Mouse (Mus musculus) liver, embryonic 13.5 days (tissue): ENCODE measurements around the gene Lrrc20. TPM values are rescaled to one million over a fixed set of nuclear protein-coding genes. Genes with fewer than 3 reads are reported as not detected.

Experiments
- ATAC-seq: fragments of 200-750 bp; cut with Nextera tagmentation; 2 replicates; pipeline ENCODE4 v1.8.0; 2017; ENCODE audit warnings: low read depth, mild to moderate bottlenecking, moderate number of reproducible peaks, moderate library complexity
- DNase-seq: peaks from one replicate; pipeline ENCODE4 v3.0.0; 2022
- H3K27ac ChIP-seq: fragments of 300-500 bp; sonication (generic); 2 replicates; pipeline ENCODE4 v1.5.1; 2015; ENCODE audit warnings: moderate library complexity, mild to moderate bottlenecking, inconsistent platforms
- H3K27me3 ChIP-seq: fragments of 300-500 bp; sonication (generic); 2 replicates; pipeline ENCODE4 v1.6.1; 2015; ENCODE audit warnings: mild to moderate bottlenecking, inconsistent platforms
- H3K36me3 ChIP-seq: fragments of 300-500 bp; sonication (generic); 2 replicates; pipeline ENCODE4 v1.6.1; 2015; ENCODE audit warnings: mild to moderate bottlenecking, inconsistent platforms
- H3K4me1 ChIP-seq: fragments of 300-500 bp; sonication (generic); replicated peaks from 2 replicates; pipeline ENCODE4 v1.6.1; 2015; ENCODE audit warnings: inconsistent platforms
- H3K4me2 ChIP-seq: fragments of 300-500 bp; sonication (generic); 2 replicates; pipeline ENCODE4 v1.6.1; 2015; ENCODE audit warnings: inconsistent platforms, mild to moderate bottlenecking, moderate library complexity
- H3K4me3 ChIP-seq: fragments of 300-500 bp; sonication (generic); replicated peaks from 2 replicates; pipeline ENCODE4 v1.5.1; 2015; ENCODE audit warnings: mild to moderate bottlenecking, inconsistent platforms
- H3K9ac ChIP-seq: fragments of 300-500 bp; sonication (generic); 2 replicates; pipeline ENCODE4 v1.6.1; 2015; ENCODE audit warnings: mild to moderate bottlenecking, inconsistent platforms
- H3K9me3 ChIP-seq: fragments of 300-500 bp; sonication (generic); replicated peaks from 2 replicates; pipeline ENCODE4 v1.6.1; 2016; ENCODE audit warnings: inconsistent platforms
- WGBS: fragments of 180-500 bp; shearing (Covaris S2); methylation state at CpG from one replicate; pipeline ENCODE4 v1.1.7; 2015; ENCODE audit not compliant: insufficient replicate concordance; 5-methylcytosine and 5-hydroxymethylcytosine counted together
- polyA plus RNA-seq: library from polyadenylated mRNA; unstranded; fragments of >200 nt; fragmentation: Nextera tagmentation; extraction: Ambion mirVana; gene quantifications from 2 replicates; pipeline ENCODE4 v1.2.1, GENCODE M21; 2015

The Lrrc20 gene
- polyA plus RNA-seq, 1 experiment from 2014 or later, result 7.8 TPM

DNA sequence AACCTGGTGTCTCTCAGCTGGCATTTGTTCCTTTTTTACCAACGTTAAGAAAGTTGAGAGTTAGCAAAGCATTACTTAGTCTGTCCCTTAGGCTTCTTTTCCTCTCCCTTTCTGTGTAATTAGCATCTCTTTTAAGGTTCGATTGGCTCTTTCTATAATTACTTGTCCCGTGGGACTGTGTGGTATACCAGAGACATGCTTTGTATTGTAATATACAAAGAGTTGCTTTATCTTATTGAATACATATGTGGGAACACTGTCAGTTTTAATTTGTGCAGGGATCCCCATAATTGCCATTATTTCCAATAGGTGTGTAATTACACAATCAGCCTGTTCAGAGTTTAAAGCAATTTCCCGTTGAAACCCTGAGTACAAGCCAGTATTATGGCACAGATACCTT is 62.8 kb downstream of the Lrrc20 start:
- Histone ChIP-seq H3K27ac (no peak overlapping the region), H3K27me3 (no peaks in the 10 kb centered on the region), H3K36me3 (no peaks in the 10 kb centered on the region), H3K4me1 (peaks cover 51% of the 10 kb centered on the region), H3K4me3 (no peak overlapping the region), H3K9ac (no peak overlapping the region), H3K9me3 (no peaks in the 10 kb centered on the region), H3K4me2 (no peak overlapping the region)
- ATAC-seq (no peak), DNase-seq (no peak)
- WGBS, result 66% methylated on average over 4 of the region's 4 CpGs

DNA sequence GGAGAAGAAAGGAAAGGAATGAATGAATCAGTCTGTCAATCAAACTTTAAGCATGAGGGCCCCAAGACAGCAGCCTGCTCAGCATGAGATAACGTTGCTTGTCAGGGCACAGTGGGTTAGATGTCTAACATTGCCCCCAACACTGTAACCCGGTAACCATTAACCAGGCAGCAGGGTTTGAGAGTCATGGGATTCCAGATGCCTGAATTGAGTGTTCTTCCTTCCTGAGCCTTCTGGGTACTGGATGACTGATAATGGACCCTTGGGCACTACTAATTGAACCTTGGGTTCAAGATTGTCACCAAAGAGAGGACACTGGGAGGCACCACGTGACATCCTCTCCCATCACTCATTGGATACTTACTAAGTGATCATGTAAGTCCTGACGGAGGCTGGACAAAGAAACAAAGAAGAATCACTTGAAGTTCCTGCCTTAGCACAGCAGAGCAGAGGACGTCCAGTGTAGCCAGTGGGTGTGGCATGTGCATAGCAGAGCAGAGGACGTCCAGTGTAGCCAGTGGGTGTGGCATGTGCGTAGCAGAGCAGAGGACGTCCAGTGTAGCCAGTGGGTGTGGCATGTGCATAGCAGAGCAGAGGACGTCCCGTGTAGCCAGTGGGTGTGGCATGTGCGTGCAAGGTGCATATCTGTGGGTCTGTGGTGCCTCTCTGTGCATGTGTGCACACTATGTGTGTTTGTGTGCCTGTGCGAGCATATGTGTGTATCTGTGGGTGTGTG is 68.7 kb downstream of the Lrrc20 start:
- Histone ChIP-seq H3K4me2 (peak overlapping the region; percentile 60), H3K9ac (peak overlapping the region; percentile 26; the same call in 1 of the 2 replicates), H3K36me3 (no peaks in the 10 kb centered on the region; the same call in 1 of the 2 replicates), H3K4me1 (peaks cover 37% of the 10 kb centered on the region), H3K27me3 (no peaks in the 10 kb centered on the region), H3K9me3 (no peaks in the 10 kb centered on the region), H3K27ac (peak overlapping the region; percentile 76), H3K4me3 (peak overlapping the region; percentile 24)
- DNase-seq (peak; percentile 81), ATAC-seq (peak; percentile 94)
- 23% methylated on average over 12 of the region's 12 CpGs for WGBS

DNA sequence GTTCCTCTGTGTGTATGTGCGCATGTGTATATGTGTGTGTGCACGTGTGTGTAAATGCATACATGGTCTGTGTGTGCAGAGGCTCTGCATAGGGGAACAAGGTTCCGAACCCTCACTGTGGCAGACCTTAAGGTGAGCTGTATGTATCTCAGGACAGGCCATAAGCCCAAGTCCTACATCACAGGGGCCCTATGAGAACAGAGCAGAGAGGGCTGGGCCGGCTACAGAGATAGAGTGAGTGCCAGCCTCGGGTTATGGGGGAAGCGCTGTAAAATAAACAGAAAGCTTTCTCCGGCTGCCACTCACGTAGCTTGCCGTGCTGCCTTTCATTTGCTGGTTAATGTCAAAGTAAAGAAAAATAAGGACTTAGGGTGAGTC is 69.3 kb downstream of the Lrrc20 start:
- no peaks in the 10 kb centered on the region for H3K27me3 ChIP-seq
- WGBS, result 75% methylated on average over 9 of the region's 9 CpGs
- peak overlapping the region; percentile 24 for H3K4me3 ChIP-seq
- peak; percentile 15; the same call in 1 of the 2 replicates for ATAC-seq
- peak overlapping the region; percentile 37 for H3K27ac ChIP-seq
- peak overlapping the region; percentile 60 for H3K4me2 ChIP-seq
- DNase-seq, result no peak
- H3K4me1 ChIP-seq, result peaks cover 37% of the 10 kb centered on the region
- no peaks in the 10 kb centered on the region; the same call in 1 of the 2 replicates for H3K36me3 ChIP-seq
- no peaks in the 10 kb centered on the region for H3K9me3 ChIP-seq
- H3K9ac ChIP-seq, result no peak overlapping the region

DNA sequence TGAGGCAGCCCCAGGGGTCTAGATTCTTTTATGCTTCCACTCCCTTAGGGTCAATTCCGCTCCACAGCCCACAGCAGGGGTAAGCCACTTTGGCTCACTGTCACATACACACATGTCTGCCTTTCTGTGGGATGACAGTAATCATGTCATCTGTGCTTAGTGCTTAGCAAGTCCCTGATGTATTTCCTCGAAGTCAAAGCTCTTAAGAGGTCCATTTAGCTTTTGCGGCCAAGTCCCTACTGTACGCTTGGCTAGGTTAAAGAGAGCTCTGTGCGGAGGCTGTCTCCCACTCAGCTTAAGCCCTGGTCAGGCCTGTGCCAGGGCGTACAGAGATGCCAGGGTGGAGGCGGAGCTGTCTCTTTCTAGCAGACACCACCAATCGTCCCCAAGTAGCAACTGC is 74.5 kb downstream of the Lrrc20 start:
- no peak for ATAC-seq
- WGBS, result 80% methylated on average over 8 of the region's 8 CpGs

DNA sequence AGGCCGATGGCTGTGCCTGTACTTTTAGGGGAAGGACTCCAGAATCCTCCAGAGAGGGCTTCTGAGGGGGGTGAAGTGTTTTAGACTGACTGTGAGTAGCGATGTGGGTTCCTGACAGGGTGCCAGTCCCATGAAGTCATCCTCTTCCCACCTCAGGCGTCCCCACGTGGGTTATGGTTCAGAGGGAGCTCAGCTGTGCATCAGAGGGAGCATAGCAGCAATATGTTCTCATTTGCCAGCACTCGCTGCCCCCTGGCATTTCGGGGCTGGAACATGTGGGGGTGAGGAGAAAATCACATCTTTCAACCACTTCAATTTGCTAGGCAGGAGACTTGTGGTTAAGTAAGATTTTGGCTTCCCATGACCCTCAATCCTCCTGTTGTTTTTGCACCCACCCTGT is 79.6 kb downstream of the Lrrc20 start:
- ATAC-seq, result no peak
- H3K27ac ChIP-seq, result no peak overlapping the region
- no peaks in the 10 kb centered on the region for H3K27me3 ChIP-seq
- DNase-seq, result no peak
- no peaks in the 10 kb centered on the region for H3K36me3 ChIP-seq
- no peak overlapping the region for H3K4me3 ChIP-seq
- whole genome bisulfite sequencing, result 74% methylated on average over 6 of the region's 6 CpGs
- no peaks in the 10 kb centered on the region for H3K4me1 ChIP-seq
- no peaks in the 10 kb centered on the region for H3K9me3 ChIP-seq
- no peak overlapping the region for H3K4me2 ChIP-seq
- no peak overlapping the region for H3K9ac ChIP-seq

More for the DNA sequence above, 74.5 kb downstream of the Lrrc20 start:
- peaks cover 7% of the 10 kb centered on the region for H3K4me1 ChIP-seq
- H3K27me3 ChIP-seq, result no peaks in the 10 kb centered on the region
- no peaks in the 10 kb centered on the region for H3K9me3 ChIP-seq
- H3K4me3 ChIP-seq, result no peak overlapping the region
- H3K9ac ChIP-seq, result no peak overlapping the region
- no peak overlapping the region for H3K27ac ChIP-seq
- no peak for DNase-seq
- no peaks in the 10 kb centered on the region; the same call in 1 of the 2 replicates for H3K36me3 ChIP-seq
- H3K4me2 ChIP-seq, result no peak overlapping the region

DNA sequence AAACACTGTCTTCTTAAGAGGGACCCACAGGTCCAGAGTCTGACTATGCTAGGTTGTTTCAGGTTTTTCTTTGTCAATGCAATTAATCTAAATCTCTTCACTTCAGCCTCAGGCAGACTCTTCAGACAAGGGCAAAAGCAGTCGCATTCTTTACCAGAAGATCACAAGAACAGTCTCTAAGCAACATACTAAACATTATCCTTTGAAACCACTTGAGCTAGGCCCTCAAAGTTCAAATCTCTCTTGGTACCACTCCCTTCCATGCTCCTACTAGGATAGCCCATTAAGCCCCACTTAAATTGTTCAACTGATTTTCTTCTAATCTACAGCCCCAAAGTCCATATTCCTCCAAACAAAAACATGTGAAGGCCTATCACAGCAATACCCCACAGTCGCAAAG is 83.0 kb downstream of the Lrrc20 start:
- WGBS, result 74% methylated on average over 2 of the region's 2 CpGs
- Histone ChIP-seq H3K4me2 (no peak overlapping the region), H3K4me1 (no peaks in the 10 kb centered on the region), H3K9ac (no peak overlapping the region), H3K27ac (no peak overlapping the region), H3K9me3 (no peaks in the 10 kb centered on the region), H3K4me3 (no peak overlapping the region), H3K27me3 (no peaks in the 10 kb centered on the region), H3K36me3 (no peaks in the 10 kb centered on the region)
- ATAC-seq, result no peak
- no peak for DNase-seq

DNA sequence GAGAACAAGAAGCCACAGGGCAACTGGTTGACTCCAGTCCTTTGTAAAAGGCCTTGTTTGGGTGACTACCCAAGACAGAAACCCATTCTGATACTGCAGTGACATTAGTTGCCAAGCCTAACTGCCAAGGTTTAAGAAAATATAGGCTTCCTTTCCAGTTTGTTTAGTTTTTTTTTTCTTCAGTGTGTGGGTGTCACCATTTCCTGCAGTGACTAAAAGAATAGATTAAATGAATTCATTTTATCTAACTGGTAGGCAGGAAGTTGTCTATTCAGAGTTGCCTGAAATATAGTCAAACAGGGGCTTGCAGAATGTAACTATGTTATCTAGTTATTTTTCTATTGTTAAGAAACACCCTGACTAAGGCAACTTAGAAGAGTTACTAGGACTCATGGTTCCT is 83.9 kb downstream of the Lrrc20 start:
- Histone ChIP-seq H3K27me3 (no peaks in the 10 kb centered on the region), H3K36me3 (no peaks in the 10 kb centered on the region), H3K4me1 (no peaks in the 10 kb centered on the region), H3K4me3 (no peak overlapping the region), H3K9me3 (no peaks in the 10 kb centered on the region), H3K4me2 (no peak overlapping the region), H3K27ac (no peak overlapping the region), H3K9ac (no peak overlapping the region)
- no peak for DNase-seq
- ATAC-seq, result no peak

DNA sequence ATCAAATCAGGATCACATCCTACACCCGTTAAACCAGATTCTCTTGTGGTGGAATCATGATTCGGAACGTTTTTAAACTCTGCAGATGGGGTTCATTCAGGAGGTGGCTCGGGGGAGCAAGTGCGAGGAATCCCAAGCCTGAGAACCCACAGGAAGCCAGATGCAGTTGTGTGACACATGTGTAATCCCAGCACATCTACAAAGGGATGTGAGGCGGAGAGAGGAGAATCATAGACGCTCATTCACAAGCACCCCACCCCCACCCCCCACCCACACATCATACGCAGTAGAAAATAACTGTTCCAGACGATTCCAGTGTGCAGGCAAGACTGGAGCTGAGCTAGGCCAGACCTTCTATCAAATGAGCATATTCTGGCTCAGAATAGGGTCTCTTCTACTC is 87.9 kb downstream of the Lrrc20 start:
- WGBS, result 72% methylated on average over 9 of the region's 9 CpGs
- Histone ChIP-seq H3K4me2 (no peak overlapping the region), H3K27ac (no peak overlapping the region), H3K9ac (no peak overlapping the region), H3K4me1 (no peaks in the 10 kb centered on the region), H3K36me3 (no peaks in the 10 kb centered on the region), H3K27me3 (no peaks in the 10 kb centered on the region), H3K4me3 (no peak overlapping the region), H3K9me3 (no peaks in the 10 kb centered on the region)
- no peak for DNase-seq
- ATAC-seq, result no peak

DNA sequence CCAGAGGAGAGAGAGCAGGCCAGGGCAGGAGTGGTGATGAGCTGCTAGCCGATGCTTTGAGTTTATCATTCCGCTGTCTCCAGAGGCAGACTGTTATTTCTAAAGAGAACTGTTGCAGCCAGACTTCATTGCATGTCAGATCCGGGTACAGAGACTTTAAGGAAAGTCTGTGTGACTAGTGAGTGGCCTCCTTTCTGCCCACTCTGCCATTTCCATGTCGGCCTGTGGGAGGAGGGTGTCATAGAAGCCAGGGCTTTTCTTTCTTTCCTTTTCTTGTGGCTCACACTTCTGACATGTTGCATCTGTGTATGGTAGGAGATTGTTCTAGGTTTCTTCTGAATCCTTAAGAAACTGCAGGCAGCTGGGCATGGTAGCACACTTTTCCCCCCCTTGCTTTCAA is 88.8 kb downstream of the Lrrc20 start:
- no peaks in the 10 kb centered on the region for H3K36me3 ChIP-seq
- 76% methylated on average over 4 of the region's 4 CpGs for WGBS
- H3K9ac ChIP-seq, result no peak overlapping the region
- H3K9me3 ChIP-seq, result no peaks in the 10 kb centered on the region
- DNase-seq, result no peak
- no peaks in the 10 kb centered on the region for H3K27me3 ChIP-seq
- H3K4me3 ChIP-seq, result no peak overlapping the region
- H3K4me2 ChIP-seq, result no peak overlapping the region
- no peak overlapping the region for H3K27ac ChIP-seq
- no peak for ATAC-seq
- no peaks in the 10 kb centered on the region for H3K4me1 ChIP-seq

DNA sequence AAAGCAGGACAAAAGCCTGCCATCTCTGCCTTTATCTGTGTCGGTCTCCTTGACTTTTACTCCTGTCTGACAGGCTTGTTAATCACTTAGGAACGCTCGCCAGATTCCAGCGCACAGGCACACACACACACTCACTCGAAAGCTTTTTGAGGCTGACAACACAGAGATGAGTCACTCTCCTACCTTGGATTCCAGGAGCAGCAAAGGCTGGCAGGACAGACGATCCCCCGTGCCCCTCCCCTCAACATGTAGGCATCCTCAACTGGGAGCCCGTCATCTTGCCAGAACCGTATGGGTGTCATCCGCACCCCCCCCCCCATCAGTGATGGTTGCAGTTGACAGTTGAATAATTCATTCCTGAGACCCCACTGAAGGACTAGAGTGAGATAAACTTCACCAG is 94.6 kb downstream of the Lrrc20 start:
- H3K27ac ChIP-seq, result no peak overlapping the region
- no peak overlapping the region for H3K4me2 ChIP-seq
- no peaks in the 10 kb centered on the region for H3K9me3 ChIP-seq
- DNase-seq, result no peak
- ATAC-seq, result no peak
- H3K4me1 ChIP-seq, result no peaks in the 10 kb centered on the region
- no peaks in the 10 kb centered on the region for H3K27me3 ChIP-seq
- WGBS, result 61% methylated on average over 10 of the region's 10 CpGs
- no peak overlapping the region for H3K9ac ChIP-seq
- no peaks in the 10 kb centered on the region for H3K36me3 ChIP-seq
- no peak overlapping the region for H3K4me3 ChIP-seq

DNA sequence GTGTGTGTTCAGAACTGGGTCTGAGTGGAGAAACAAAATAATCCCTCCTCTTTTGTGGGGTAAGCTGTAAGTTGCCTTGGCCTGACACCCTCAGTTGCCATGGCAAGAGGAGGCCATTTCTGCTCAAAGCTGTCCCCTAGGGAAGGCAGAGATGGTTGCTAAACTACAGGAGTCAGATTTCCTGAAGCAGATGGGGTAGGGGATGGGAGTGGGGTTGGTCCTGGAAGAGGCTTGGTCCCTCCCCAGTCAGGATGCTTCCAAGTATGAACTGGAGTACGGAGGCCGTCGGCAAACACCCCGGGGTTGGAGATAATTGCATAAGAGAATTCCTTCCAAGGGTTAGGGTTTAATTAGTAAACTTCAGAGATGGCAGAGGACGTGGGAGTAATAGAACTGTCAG is 96.5 kb downstream of the Lrrc20 start:
- no peaks in the 10 kb centered on the region for H3K9me3 ChIP-seq
- no peaks in the 10 kb centered on the region for H3K36me3 ChIP-seq
- H3K27ac ChIP-seq, result no peak overlapping the region
- no peak overlapping the region for H3K4me3 ChIP-seq
- H3K9ac ChIP-seq, result no peak overlapping the region
- WGBS, result 72% methylated on average over 5 of the region's 5 CpGs
- DNase-seq (no peak), ATAC-seq (no peak)
- H3K27me3 ChIP-seq, result no peaks in the 10 kb centered on the region
- no peak overlapping the region for H3K4me2 ChIP-seq
- no peaks in the 10 kb centered on the region for H3K4me1 ChIP-seq

DNA sequence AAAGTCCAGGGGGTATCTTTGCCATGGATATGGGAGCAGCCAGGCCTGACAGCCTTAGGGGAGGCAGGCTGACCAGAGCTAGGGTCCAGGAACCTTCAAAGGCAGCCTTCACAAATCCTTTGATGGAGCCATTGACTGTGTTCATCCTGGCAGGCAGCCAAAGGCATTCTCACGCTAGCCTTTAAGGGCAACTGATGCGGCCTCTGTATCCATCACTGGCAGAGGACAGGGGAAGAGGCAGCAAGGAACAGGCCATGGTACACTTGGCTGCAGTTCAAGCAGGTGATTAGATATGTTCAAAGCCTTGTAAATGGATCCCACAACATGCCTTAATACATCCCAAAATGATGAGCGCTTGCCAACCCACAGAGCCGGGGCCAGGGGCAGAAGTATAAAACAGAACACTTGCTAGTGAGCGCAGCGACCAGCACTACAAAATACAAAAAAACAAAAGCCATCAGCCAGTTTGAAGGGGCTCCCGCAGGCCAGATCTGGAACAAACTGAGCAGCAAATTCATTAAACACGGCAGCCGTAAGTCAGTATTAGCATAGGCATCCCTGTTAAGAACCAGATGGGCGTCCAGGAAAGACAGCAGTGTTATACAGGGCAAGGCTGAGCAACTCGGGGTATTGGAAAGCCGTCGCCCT is 100.6 kb downstream of the Lrrc20 start:
- no peak overlapping the region for H3K9ac ChIP-seq
- DNase-seq (no peak), ATAC-seq (no peak)

More for the DNA sequence above, 100.6 kb downstream of the Lrrc20 start:
- H3K4me2 ChIP-seq, result no peak overlapping the region
- H3K4me1 ChIP-seq, result no peaks in the 10 kb centered on the region
- no peaks in the 10 kb centered on the region for H3K36me3 ChIP-seq
- no peak overlapping the region for H3K4me3 ChIP-seq
- 81% methylated on average over 13 of the region's 13 CpGs for WGBS
- H3K9me3 ChIP-seq, result no peaks in the 10 kb centered on the region
- no peak overlapping the region for H3K27ac ChIP-seq
- H3K27me3 ChIP-seq, result no peaks in the 10 kb centered on the region
